ENCODE assay signal across 21 mouse cellular contexts in the genomic region with DNA sequence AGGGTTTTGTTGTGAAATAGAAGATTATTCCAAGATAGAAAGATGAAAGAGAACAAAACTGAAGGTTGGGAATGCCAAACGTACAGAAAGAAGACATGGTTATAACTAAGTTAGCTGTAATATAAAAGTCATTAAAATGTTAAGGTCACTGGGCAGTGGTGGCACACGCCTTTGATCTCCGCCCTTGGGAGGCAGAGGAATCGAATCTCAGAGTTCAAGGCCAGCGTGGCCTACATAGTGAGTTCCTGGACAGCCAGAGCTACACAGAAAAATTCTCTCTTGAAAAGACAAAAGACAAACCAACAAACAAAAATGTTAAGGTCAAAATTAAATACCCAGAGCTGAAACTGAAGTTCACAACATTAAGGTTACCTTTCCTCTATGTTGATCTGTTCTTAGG. TPM values are rescaled to one million over a fixed set of nuclear protein-coding genes. Genes with fewer than 3 reads are reported as not detected.
A peak's percentile ranks its signal among the peaks of the same experiment; 100 is the strongest.
DNase-seq lines count a peak whose midpoint lies in the region; ATAC-seq lines count a peak whose summit lies in the region.
"Had no signal": no experiment of that assay in that cellular context is flagged by ENCODE, and none has a peak within 500 bp of the region (broad histone marks: within the 10 kb centered on the region; RNA-seq: fewer than 3 reads in every experiment).

No protein-coding gene starts in this region.

- no peak for ATAC-seq in activated CD4-positive, CD25-positive, alpha-beta regulatory T cell, adult 4 months
- ATAC-seq: forebrain, embryonic 13.5 days; forebrain, embryonic 16.5 days; hindbrain, postnatal 0 days; inflammation-experienced regulatory T-cells, adult 6 months; intestine, embryonic 16.5 days had no signal

- DNase-seq in adrenal gland, adult (ENCODE audit: inconsistent age in 2 of 2, low spot score in 1 of 2), result peak; percentile 86 to 91
- DNase-seq in adrenal gland, postnatal 4 days (ENCODE audit: low spot score in 2 of 2), result no peak
- DNase-seq in adrenal gland, adult 2 months, result peak; percentile 85
- DNase-seq in adrenal gland, postnatal 14 days, result peak; percentile 73
- DNase-seq in thymus, adult 18-20 months, result no peak
- DNase-seq: cerebellum, adult 11-12 months; cerebellum, adult 8-10 months; cerebellum, postnatal 10 days; cerebellum, postnatal 36 days; gastrocnemius, postnatal 10 days; gastrocnemius, postnatal 36 days; heart, adult 2 months; heart, postnatal 14 days; heart, postnatal 4 days had no signal

RNA-seq across cellular contexts. Expression of a gene that starts 5.2 kb away (rescaled TPM):
- 100 to 1,000 TPM; 151 to 162 TPM for total RNA-seq in adrenal gland, postnatal 4 days (2021)
- total RNA-seq in adrenal gland, adult 2 months (2021), result 100 to 1,000 TPM; 260 to 306 TPM
- 93.2 and 120 TPM in 2 replicates for polyA plus RNA-seq in adrenal gland, adult 2 months (2012; rRNA removed)
- 209 and 258 TPM in 2 replicates for total RNA-seq in adrenal gland, postnatal 14 days (2021)
- under 1 TPM in 1 of 2 experiments, not detected in 1; 0.30 TPM for polyA plus RNA-seq in activated CD4-positive, CD25-positive, alpha-beta regulatory T cell, adult 4 months (2017; shearing (Covaris generic))
- total RNA-seq: granulocyte monocyte progenitor cell, adult 5-6 weeks had no signal
- polyA plus RNA-seq: inflammation-experienced regulatory T-cells, adult 6 months had no signal

Comparison
In these comparisons a context has a peak if more than half of its experiments do, and no peak if none do; other contexts are left out.
1. DNase-seq: peak in adrenal gland, adult (2 of 2), adrenal gland, adult 2 months (single experiment) and adrenal gland, postnatal 14 days (single experiment); none in adrenal gland, postnatal 4 days (0 of 2) and thymus, adult 18-20 months (0 of 2).